ENCODE assay signal across 8 mouse cellular contexts in the genomic region with DNA sequence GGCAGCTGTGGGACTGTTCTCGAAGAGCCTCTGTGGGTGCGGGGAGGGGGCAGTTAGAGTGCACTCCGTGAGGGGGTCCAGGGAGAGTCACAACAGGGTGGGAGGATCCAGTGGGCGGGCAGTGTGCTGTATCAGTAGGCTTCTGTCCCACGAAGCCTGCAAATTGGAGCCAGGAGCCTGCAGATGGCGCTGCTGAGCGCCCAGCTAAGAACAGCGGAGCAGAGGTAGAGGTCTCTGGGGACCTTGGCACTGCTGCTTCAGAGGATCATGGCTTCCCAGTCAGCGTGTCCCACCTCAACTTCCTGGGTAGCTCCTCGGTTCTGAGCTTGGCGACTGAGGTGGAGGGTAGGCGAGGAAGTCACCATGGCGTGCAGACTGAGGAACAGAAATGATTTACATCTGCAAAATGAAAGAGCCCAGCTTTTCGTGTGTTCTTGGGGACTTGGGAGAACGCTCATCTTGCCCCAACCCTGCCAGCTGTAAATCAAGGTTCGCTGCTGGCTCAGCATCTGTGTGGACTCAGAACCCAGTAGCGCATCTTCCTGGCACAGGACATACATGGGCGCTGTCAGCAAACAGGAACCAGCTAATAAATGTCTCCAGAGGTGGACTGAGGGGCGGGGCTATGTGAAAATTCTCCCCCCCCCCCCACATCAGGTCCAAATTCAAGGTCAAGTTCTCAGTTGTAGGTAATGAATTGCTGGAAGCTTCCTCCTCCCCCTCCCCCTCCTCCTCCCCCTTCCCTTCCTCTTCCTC. TPM values are rescaled to one million over a fixed set of nuclear protein-coding genes. Genes with fewer than 3 reads are reported as not detected.
DNase-seq lines count a peak whose midpoint lies in the region; ATAC-seq lines count a peak whose summit lies in the region.

No protein-coding gene starts in this region.

- H3K4me2 ChIP-seq in midbrain, embryonic 16.5 days (ENCODE audit: low read length), result 0 out of 2 replicates have a peak overlapping the region, but pooled peaks have one; percentile 13

- intact Hi-C loops in gastrocnemius, postnatal 14 days (cut with DNase I; ENCODE audit: low total_unique reads), result loop anchor here (10.0 kb wide), 1 partner anchor 52 kb away; no protein-coding TSS in a partner anchor

- H3K27ac ChIP-seq in midbrain, embryonic 16.5 days (ENCODE audit: low read length), result no peak overlapping the region

- H3K9ac ChIP-seq in midbrain, embryonic 16.5 days (ENCODE audit: low read depth, low read length), result no peak overlapping the region

- no peaks in the 10 kb centered on the region for H3K4me1 ChIP-seq in midbrain, embryonic 16.5 days (ENCODE audit: control insufficient read depth, insufficient read depth, low read length)

- H3K9me3 ChIP-seq in midbrain, embryonic 16.5 days (replicated peaks; ENCODE audit: control insufficient read depth, low read length, poor library complexity, severe bottlenecking), result no peaks in the 10 kb centered on the region

- DNase-seq in gastrocnemius, postnatal 10 days, result peak; percentile 34
- DNase-seq in gastrocnemius, postnatal 14 days, result no peak
- peak; percentile 65 for DNase-seq in adrenal gland, postnatal 14 days
- peak; percentile 70 to 79 for DNase-seq in kidney, postnatal 4 days
- DNase-seq in thymus, postnatal 0 days (ENCODE audit: low spot score), result peak; percentile 90
- DNase-seq in cerebellum, adult 18-20 months, result no peak

- peak; percentile 87 for ATAC-seq in granulocyte monocyte progenitor cell, adult 5-6 weeks (replicated peaks; ENCODE audit: poor library complexity, severe bottlenecking)
- ATAC-seq in midbrain, embryonic 16.5 days, result no peak

- H3K4me3 ChIP-seq in midbrain, embryonic 16.5 days (ENCODE audit: low read depth, low read length), result no peak overlapping the region

- H3K36me3 ChIP-seq in midbrain, embryonic 16.5 days (ENCODE audit: control insufficient read depth, insufficient read depth, low read length), result no peaks in the 10 kb centered on the region

- peaks cover 3% of the 10 kb centered on the region for H3K27me3 ChIP-seq in midbrain, embryonic 16.5 days (ENCODE audit: control insufficient read depth, insufficient read depth, low read depth, low read length)

- WGBS in midbrain, embryonic 16.5 days, result 25% methylated on average over 19 of the region's 19 CpGs

RNA-seq across cellular contexts. Expression of gene Syf2, which starts 32.5 kb away (rescaled TPM):
- total RNA-seq in gastrocnemius, postnatal 10 days (2021), result 10 to 100 TPM; 43.5 to 43.7 TPM
- total RNA-seq in gastrocnemius, postnatal 14 days (2021), result 10 to 100 TPM; 34.1 to 39.6 TPM
- total RNA-seq in adrenal gland, postnatal 14 days (2021), result 81.4 and 90.5 TPM in 2 replicates
- total RNA-seq in granulocyte monocyte progenitor cell, adult 5-6 weeks (2014; fragmentation: Nextera tagmentation), result 43.5 and 50.5 TPM in 2 replicates
- 180 and 201 TPM in 2 replicates for total RNA-seq in granulocyte monocyte progenitor cell, adult 5-6 weeks (2017)
- 61.9 and 64.7 TPM in 2 replicates for polyA plus RNA-seq in midbrain, embryonic 16.5 days (2015; fragmentation: Nextera tagmentation; extraction: Ambion mirVana)
- 171 and 176 TPM in 2 replicates for polyA plus RNA-seq in thymus, postnatal 0 days (2015; fragmentation: Nextera tagmentation; extraction: Ambion mirVana)

RNA-seq across cellular contexts. Expression of gene Rsrp1, which starts 39.8 kb away (rescaled TPM):
- 100 to 1,000 TPM in 1 of 2 experiments, 10 to 100 TPM in 1; 91.9 to 142 TPM for total RNA-seq in gastrocnemius, postnatal 10 days (2021)
- 100 to 1,000 TPM in 1 of 2 experiments, 10 to 100 TPM in 1; 76.9 to 163 TPM for total RNA-seq in gastrocnemius, postnatal 14 days (2021)
- 394 and 402 TPM in 2 replicates for total RNA-seq in adrenal gland, postnatal 14 days (2021)
- 476 and 614 TPM in 2 replicates for total RNA-seq in granulocyte monocyte progenitor cell, adult 5-6 weeks (2014; fragmentation: Nextera tagmentation)
- 134 and 184 TPM in 2 replicates for total RNA-seq in granulocyte monocyte progenitor cell, adult 5-6 weeks (2017)
- polyA plus RNA-seq in midbrain, embryonic 16.5 days (2015; fragmentation: Nextera tagmentation; extraction: Ambion mirVana), result 576 and 581 TPM in 2 replicates
- 822 and 855 TPM in 2 replicates for polyA plus RNA-seq in thymus, postnatal 0 days (2015; fragmentation: Nextera tagmentation; extraction: Ambion mirVana)

RNA-seq across cellular contexts. Expression of gene Tmem50a, which starts 48.4 kb away (rescaled TPM):
- 10 to 100 TPM; 49.9 to 55.1 TPM for total RNA-seq in gastrocnemius, postnatal 10 days (2021)
- total RNA-seq in gastrocnemius, postnatal 14 days (2021), result 10 to 100 TPM; 41.1 to 45.9 TPM
- total RNA-seq in adrenal gland, postnatal 14 days (2021), result 215 and 225 TPM in 2 replicates
- total RNA-seq in granulocyte monocyte progenitor cell, adult 5-6 weeks (2014; fragmentation: Nextera tagmentation), result 136 and 149 TPM in 2 replicates
- total RNA-seq in granulocyte monocyte progenitor cell, adult 5-6 weeks (2017), result 263 and 287 TPM in 2 replicates
- polyA plus RNA-seq in midbrain, embryonic 16.5 days (2015; fragmentation: Nextera tagmentation; extraction: Ambion mirVana), result 237 and 253 TPM in 2 replicates
- 247 and 304 TPM in 2 replicates for polyA plus RNA-seq in thymus, postnatal 0 days (2015; fragmentation: Nextera tagmentation; extraction: Ambion mirVana)

Comparison
In these comparisons a context has a peak if more than half of its experiments do, and no peak if none do; other contexts are left out.
1. DNase-seq: peak in gastrocnemius, postnatal 10 days (single experiment), adrenal gland, postnatal 14 days (single experiment), kidney, postnatal 4 days (2 of 2) and thymus, postnatal 0 days (single experiment); none in gastrocnemius, postnatal 14 days (single experiment) and cerebellum, adult 18-20 months (0 of 2).